In genomic region chr16:16928908-16929307, GRCm38 (mm10) we compare ENCODE assay signal across 11 mouse cellular contexts. TPM values are rescaled to one million over a fixed set of nuclear protein-coding genes. Genes with fewer than 3 reads are reported as not detected.
DNase-seq lines count a peak whose midpoint lies in the region; ATAC-seq and TF ChIP-seq lines count a peak whose summit lies in the region.
"Not testable (repeated sequence)": the region's sequence is repeated elsewhere in the genome, so short reads cannot be mapped to it uniquely, and the experiment has no call there.
"Had no signal": no experiment of that assay in that cellular context is flagged by ENCODE, and none has a peak within 500 bp of the region (broad histone marks: within the 10 kb centered on the region; RNA-seq: fewer than 3 reads in every experiment).

No protein-coding gene starts in this region.

- H3K79me2 ChIP-seq in MEL (ENCODE audit: control insufficient read depth, insufficient read depth, low read length, poor library complexity), result not testable (repeated sequence)

- ATAC-seq in forebrain, embryonic 15.5 days (replicated peaks), result peak; percentile 63
- peak; percentile 40; the same call in 1 of the 2 replicates for ATAC-seq in hindbrain, embryonic 15.5 days (ENCODE audit: low FRiP score, low read depth)
- ATAC-seq in limb, embryonic 11.5 days (ENCODE audit: insufficient number of reproducible peaks, low FRiP score, low TSS enrichment, low read depth), result 0 out of 2 replicates have a peak, but pooled peaks have one; percentile 21
- peak; percentile 55 for ATAC-seq in midbrain, embryonic 13.5 days
- ATAC-seq in neural tube, embryonic 15.5 days (ENCODE audit: low FRiP score), result peak; percentile 68

- H3K27ac ChIP-seq in MEL (ENCODE audit: control insufficient read depth, low read depth, low read length); forebrain, embryonic 15.5 days (replicated peaks); hindbrain, embryonic 15.5 days (replicated peaks); limb, embryonic 11.5 days (replicated peaks; ENCODE audit: low read depth, low read length); midbrain, embryonic 13.5 days; neural tube, embryonic 15.5 days (replicated peaks): not testable (repeated sequence)

- not testable (repeated sequence) for H3K4me1 ChIP-seq in MEL (ENCODE audit: control insufficient read depth in 1 of 2, insufficient read depth in 2 of 2, low read length in 2 of 2); hindbrain, embryonic 15.5 days (replicated peaks); limb, embryonic 11.5 days (ENCODE audit: control insufficient read depth, insufficient read depth, low read length); neural tube, embryonic 15.5 days
- peaks cover 13% of the 10 kb centered on the region; the same call in 1 of the 2 replicates for H3K4me1 ChIP-seq in forebrain, embryonic 15.5 days
- H3K4me1 ChIP-seq in midbrain, embryonic 13.5 days (replicated peaks), result peaks cover 14% of the 10 kb centered on the region

- TF ChIP-seq CTCF in MEL (IDR thresholded peaks at IDR 0.05 in 2 of 3, conservative IDR thresholded peaks at IDR 0.05 in 1 of 3; ENCODE audit: control insufficient read depth in 1 of 3, insufficient read depth in 1 of 3, low read depth in 2 of 3, low read length in 3 of 3, poor library complexity in 1 of 3, severe bottlenecking in 1 of 3), result not testable (repeated sequence)

- DNase-seq in MEL (ENCODE audit: low read depth, low spot score); limb, embryonic 11.5 days (ENCODE audit: low spot score): not testable (repeated sequence)
- peak; percentile 11 for DNase-seq in embryo, embryonic 10.5 days (ENCODE audit: low spot score)

- TF ChIP-seq EP300 in MEL (IDR thresholded peaks at IDR 0.05; ENCODE audit: low read depth in 1 of 2, low read length in 2 of 2), result not testable (repeated sequence)

- not testable (repeated sequence) for H3K9me3 ChIP-seq in MEL (replicated peaks; ENCODE audit: insufficient read depth, low read length); forebrain, embryonic 15.5 days; hindbrain, embryonic 15.5 days; limb, embryonic 11.5 days (ENCODE audit: control insufficient read depth, low read length); midbrain, embryonic 13.5 days; neural tube, embryonic 15.5 days (replicated peaks)

- not testable (repeated sequence) for TF ChIP-seq POLR2A in MEL (IDR thresholded peaks at IDR 0.05; ENCODE audit: control insufficient read depth in 1 of 2, insufficient read depth in 1 of 2, low read depth in 1 of 2, low read length in 2 of 2, poor library complexity in 1 of 2)

- not testable (repeated sequence) for H3K4me2 ChIP-seq in forebrain, embryonic 15.5 days (replicated peaks); hindbrain, embryonic 15.5 days; limb, embryonic 11.5 days (ENCODE audit: low read depth, severe bottlenecking); midbrain, embryonic 13.5 days (replicated peaks); neural tube, embryonic 15.5 days

- not testable (repeated sequence) for H3K9ac ChIP-seq in MEL (ENCODE audit: control insufficient read depth, low read depth, low read length, poor library complexity, severe bottlenecking); forebrain, embryonic 15.5 days (replicated peaks); hindbrain, embryonic 15.5 days; limb, embryonic 11.5 days (ENCODE audit: low read length); midbrain, embryonic 13.5 days (replicated peaks); neural tube, embryonic 15.5 days (replicated peaks)

- WGBS in forebrain, embryonic 15.5 days, result 44% methylated on average over 3 of the region's 3 CpGs
- 68% methylated on average over 3 of the region's 3 CpGs for WGBS in hindbrain, embryonic 15.5 days
- WGBS in limb, embryonic 11.5 days, result 73% methylated on average over 3 of the region's 3 CpGs
- 46% methylated on average over 3 of the region's 3 CpGs for WGBS in midbrain, embryonic 13.5 days
- 66% methylated on average over 3 of the region's 3 CpGs for WGBS in neural tube, embryonic 15.5 days

- not testable (repeated sequence) for H3K36me3 ChIP-seq in MEL (ENCODE audit: control insufficient read depth in 1 of 2, insufficient read depth in 2 of 2, low read length in 2 of 2); forebrain, embryonic 15.5 days; limb, embryonic 11.5 days (ENCODE audit: control insufficient read depth, insufficient read depth, low read length)
- H3K36me3 ChIP-seq in hindbrain, embryonic 15.5 days, result peaks cover 15% of the 10 kb centered on the region
- H3K36me3 ChIP-seq in midbrain, embryonic 13.5 days, result peaks cover 27% of the 10 kb centered on the region
- peaks cover 16% of the 10 kb centered on the region for H3K36me3 ChIP-seq in neural tube, embryonic 15.5 days

- not testable (repeated sequence) for TF ChIP-seq RAD21 in MEL (IDR thresholded peaks at IDR 0.05; ENCODE audit: low read depth, low read length)

- not testable (repeated sequence) for H3K27me3 ChIP-seq in MEL (ENCODE audit: control insufficient read depth in 1 of 2, insufficient read depth in 2 of 2, low read length in 2 of 2); forebrain, embryonic 15.5 days; hindbrain, embryonic 15.5 days; limb, embryonic 11.5 days (ENCODE audit: control insufficient read depth, insufficient read depth, low read length); midbrain, embryonic 13.5 days; neural tube, embryonic 15.5 days (replicated peaks)

- H3K4me3 ChIP-seq in MEL (ENCODE audit: control insufficient read depth in 1 of 2, insufficient read depth in 1 of 2, low read depth in 2 of 2, low read length in 2 of 2); forebrain, embryonic 15.5 days; hindbrain, embryonic 15.5 days; limb, embryonic 11.5 days (ENCODE audit: low read depth, low read length); midbrain, embryonic 13.5 days (replicated peaks); neural tube, embryonic 15.5 days (replicated peaks): not testable (repeated sequence)

RNA-seq across cellular contexts. Expression of gene Ppm1f, which starts 32.6 kb away (rescaled TPM):
- total RNA-seq in MEL (2012; rRNA removed), result 28.6 and 30.6 TPM in 2 replicates
- 10 to 100 TPM in 1 of 2 experiments, not detected in 1; 28.3 TPM for polyA plus RNA-seq in MEL (2012; ENCODE audit: insufficient read depth in 1 of 2, insufficient read length in 2 of 2, low read depth in 1 of 2, low replicate concordance in 2 of 2, missing spikeins in 1 of 2)
- 25.4 and 26.4 TPM in 2 replicates for polyA plus RNA-seq in forebrain, embryonic 15.5 days (2015; fragmentation: Nextera tagmentation; extraction: Ambion mirVana)
- polyA plus RNA-seq in hindbrain, embryonic 15.5 days (2015; fragmentation: Nextera tagmentation; extraction: Ambion mirVana), result 26.7 and 27.6 TPM in 2 replicates
- 26.5 and 31.0 TPM in 2 replicates for polyA plus RNA-seq in limb, embryonic 11.5 days (2014; fragmentation: Nextera tagmentation; extraction: Ambion mirVana)
- polyA plus RNA-seq in midbrain, embryonic 13.5 days (2015; fragmentation: Nextera tagmentation; extraction: Ambion mirVana), result 26.9 and 29.4 TPM in 2 replicates
- polyA plus RNA-seq in neural tube, embryonic 15.5 days (2015; fragmentation: Nextera tagmentation; extraction: Ambion mirVana), result 25.6 and 27.8 TPM in 2 replicates

RNA-seq across cellular contexts. Expression of gene Mapk1, which starts 54.3 kb away (rescaled TPM):
- total RNA-seq in MEL (2012; rRNA removed), result 125 and 131 TPM in 2 replicates
- polyA plus RNA-seq in MEL (2012; ENCODE audit: insufficient read depth in 1 of 2, insufficient read length in 2 of 2, low read depth in 1 of 2, low replicate concordance in 2 of 2, missing spikeins in 1 of 2), result 100 to 1,000 TPM; 144 to 225 TPM
- polyA plus RNA-seq in forebrain, embryonic 15.5 days (2015; fragmentation: Nextera tagmentation; extraction: Ambion mirVana), result 186 and 193 TPM in 2 replicates
- polyA plus RNA-seq in hindbrain, embryonic 15.5 days (2015; fragmentation: Nextera tagmentation; extraction: Ambion mirVana), result 187 and 189 TPM in 2 replicates
- polyA plus RNA-seq in limb, embryonic 11.5 days (2014; fragmentation: Nextera tagmentation; extraction: Ambion mirVana), result 171 and 172 TPM in 2 replicates
- 160 and 173 TPM in 2 replicates for polyA plus RNA-seq in midbrain, embryonic 13.5 days (2015; fragmentation: Nextera tagmentation; extraction: Ambion mirVana)
- polyA plus RNA-seq in neural tube, embryonic 15.5 days (2015; fragmentation: Nextera tagmentation; extraction: Ambion mirVana), result 184 and 188 TPM in 2 replicates

RNA-seq across cellular contexts. Expression of gene Vpreb1, which starts 58.3 kb away (rescaled TPM):
- total RNA-seq in MEL (2012; rRNA removed), result not detected in 2 replicates
- polyA plus RNA-seq in MEL (2012; ENCODE audit: insufficient read depth in 1 of 2, insufficient read length in 2 of 2, low read depth in 1 of 2, low replicate concordance in 2 of 2, missing spikeins in 1 of 2), result under 1 TPM in 1 of 2 experiments, not detected in 1; 0.33 TPM
- 1.7 and 2.7 TPM in 2 replicates for polyA plus RNA-seq in forebrain, embryonic 15.5 days (2015; fragmentation: Nextera tagmentation; extraction: Ambion mirVana)
- 0.52 and 1.0 TPM in 2 replicates for polyA plus RNA-seq in hindbrain, embryonic 15.5 days (2015; fragmentation: Nextera tagmentation; extraction: Ambion mirVana)
- polyA plus RNA-seq in limb, embryonic 11.5 days (2014; fragmentation: Nextera tagmentation; extraction: Ambion mirVana), result 3.8 TPM in 2 replicates
- 1.5 and 1.6 TPM in 2 replicates for polyA plus RNA-seq in midbrain, embryonic 13.5 days (2015; fragmentation: Nextera tagmentation; extraction: Ambion mirVana)
- polyA plus RNA-seq in neural tube, embryonic 15.5 days (2015; fragmentation: Nextera tagmentation; extraction: Ambion mirVana), result 1.5 and 1.6 TPM in 2 replicates
- total RNA-seq: gastrocnemius, adult 8-10 months; heart, postnatal 36 days; left cerebral cortex, postnatal 25 days; liver, adult 2 months had no signal

RNA-seq across cellular contexts. Expression of gene Top3b, which starts 58.4 kb away (rescaled TPM):
- total RNA-seq in MEL (2012; rRNA removed), result 49.9 and 50.5 TPM in 2 replicates
- polyA plus RNA-seq in MEL (2012; ENCODE audit: insufficient read depth in 1 of 2, insufficient read length in 2 of 2, low read depth in 1 of 2, low replicate concordance in 2 of 2, missing spikeins in 1 of 2), result 10 to 100 TPM in 1 of 2 experiments, not detected in 1; 93.2 TPM
- polyA plus RNA-seq in forebrain, embryonic 15.5 days (2015; fragmentation: Nextera tagmentation; extraction: Ambion mirVana), result 68.8 and 75.8 TPM in 2 replicates
- polyA plus RNA-seq in hindbrain, embryonic 15.5 days (2015; fragmentation: Nextera tagmentation; extraction: Ambion mirVana), result 65.4 and 74.2 TPM in 2 replicates
- polyA plus RNA-seq in limb, embryonic 11.5 days (2014; fragmentation: Nextera tagmentation; extraction: Ambion mirVana), result 72.3 and 77.3 TPM in 2 replicates
- 73.7 and 76.4 TPM in 2 replicates for polyA plus RNA-seq in midbrain, embryonic 13.5 days (2015; fragmentation: Nextera tagmentation; extraction: Ambion mirVana)
- polyA plus RNA-seq in neural tube, embryonic 15.5 days (2015; fragmentation: Nextera tagmentation; extraction: Ambion mirVana), result 69.8 and 70.6 TPM in 2 replicates
